Mouse (Mus musculus) ES-E14 (cell line): ENCODE measurements at regions not wholly inside any gene's neighbourhood (a gene's known extent, or its start where the extent isn't known, plus 50 kb on each side); places are given as distances from the start of the nearest gene placed in this dataset.

ENCODE experiments used
- DNase-seq: peaks from one replicate; pipeline ENCODE4 v3.0.0-alpha.2; 2013; ENCODE audit warnings: low read depth, low spot score
- H3K27ac ChIP-seq: 2 replicates; pipeline ENCODE4 v1.5.1; 2012; ENCODE audit warnings: low read depth, mild to moderate bottlenecking, low read length, moderate library complexity, mixed read lengths; ENCODE audit not compliant: poor library complexity, insufficient read depth, severe bottlenecking
- H3K36me3 ChIP-seq: 2 replicates; pipeline ENCODE4 v1.6.1; 2012; ENCODE audit warnings: mild to moderate bottlenecking, low read length, moderate library complexity, mixed read lengths; ENCODE audit not compliant: control insufficient read depth, poor library complexity, insufficient read depth, severe bottlenecking
- H3K4me1 ChIP-seq, 2 experiments: fragments of 150-350 bp in 1 of 2; sonication (generic) in 1 of 2; 2 replicates each; pipeline ENCODE4 v1.6.1; 2012; ENCODE audit warnings: low read length in 2 of 2, mild to moderate bottlenecking in 1 of 2, mixed read lengths in 1 of 2; ENCODE audit not compliant: control insufficient read depth in 2 of 2, insufficient read depth in 2 of 2, poor library complexity in 1 of 2
- H3K4me3 ChIP-seq, 2 experiments: fragments of 150-350 bp in 1 of 2; sonication (generic) in 1 of 2; 2 replicates each; pipeline ENCODE4 v1.5.1; 2012; ENCODE audit warnings: low read length in 2 of 2, low read depth in 1 of 2, mild to moderate bottlenecking in 1 of 2, mixed read lengths in 1 of 2; ENCODE audit not compliant: insufficient read depth in 1 of 2, poor library complexity in 1 of 2, severe bottlenecking in 1 of 2
- H3K9ac ChIP-seq: 2 replicates; pipeline ENCODE4 v1.6.1; 2012; ENCODE audit warnings: low read depth, mild to moderate bottlenecking, low read length, mixed read lengths; ENCODE audit not compliant: poor library complexity, insufficient read depth, severe bottlenecking
- H3K9me3 ChIP-seq: fragments of 150-350 bp; sonication (generic); 2 replicates; pipeline ENCODE4 v1.6.1; 2012; ENCODE audit warnings: low read depth, mild to moderate bottlenecking, low read length; ENCODE audit not compliant: control insufficient read depth, insufficient read depth
- CHD2 ChIP-seq: IDR thresholded peaks from 2 replicates; pipeline ENCODE4 v1.6.1; 2014; ENCODE audit warnings: mild to moderate bottlenecking, low read depth, low read length, inconsistent platforms
- HCFC1 ChIP-seq: IDR thresholded peaks from 2 replicates; pipeline ENCODE4 v1.6.1; 2012; ENCODE audit warnings: low read length, inconsistent platforms, borderline replicate concordance; ENCODE audit not compliant: insufficient read depth
- MAFK ChIP-seq: IDR thresholded peaks from 2 replicates; pipeline ENCODE4 v1.6.1; 2014; ENCODE audit warnings: mild to moderate bottlenecking, low read depth, low read length, inconsistent platforms; ENCODE audit not compliant: insufficient read depth
- ZC3H11A ChIP-seq: IDR thresholded peaks from 2 replicates; pipeline ENCODE4 v1.6.1; 2012; ENCODE audit warnings: low read depth, mild to moderate bottlenecking, inconsistent platforms, low read length, borderline replicate concordance
- ZNF384 ChIP-seq: IDR thresholded peaks from 2 replicates; pipeline ENCODE4 v1.6.1; 2012; ENCODE audit warnings: low read depth, low read length, inconsistent platforms
- in situ Hi-C, 2 experiments: fragments of 600-800 bp; cut with MboI; formaldehyde crosslinking; loops; one replicate each; pipeline ENCODE4 v1.15.1; 2025; ENCODE audit warnings: low sequenced_read_pairs in 2 of 2, inconsistent platforms in 1 of 2; ENCODE audit not compliant: unreplicated experiment in 2 of 2

GRCm38 (mm10) chr8:6582732-6583131 lies 1477.6 kb upstream of the Slc10a2 start:
- TF ChIP-seq ZC3H11A (no peak), CHD2 (no peak), MAFK (no peak), ZNF384 (no peak), HCFC1 (no peak)
- Histone ChIP-seq H3K27ac (no peak overlapping the region), H3K9ac (no peak overlapping the region), H3K36me3 (no peaks in the 10 kb centered on the region), H3K4me1 (no peaks in the 10 kb centered on the region), H3K9me3 (no peaks in the 10 kb centered on the region), H3K4me3 (no peak overlapping the region)
- DNase-seq, result no peak
- in situ Hi-C loops, result no loop called here

GRCm38 (mm10) chr8:6577868-6578634 lies 1472.9 kb upstream of the Slc10a2 start:
- no peaks in the 10 kb centered on the region for H3K4me1 ChIP-seq
- no peak for DNase-seq
- in situ Hi-C loops, result no loop called here

GRCm38 (mm10) chr8:6575241-6575640 lies 1470.1 kb upstream of the Slc10a2 start:
- no peak for DNase-seq
- Histone ChIP-seq H3K36me3 (no peaks in the 10 kb centered on the region), H3K4me1 (no peaks in the 10 kb centered on the region), H3K9me3 (no peaks in the 10 kb centered on the region), H3K9ac (no peak overlapping the region), H3K27ac (no peak overlapping the region), H3K4me3 (no peak overlapping the region)
- TF ChIP-seq MAFK (no peak), HCFC1 (no peak), CHD2 (no peak), ZNF384 (no peak), ZC3H11A (no peak)
- in situ Hi-C loops, result no loop called here

More at GRCm38 (mm10) chr8:6577868-6578634, 1472.9 kb upstream of the Slc10a2 start:
- Histone ChIP-seq H3K9me3 (no peaks in the 10 kb centered on the region), H3K9ac (no peak overlapping the region), H3K36me3 (no peaks in the 10 kb centered on the region), H3K27ac (no peak overlapping the region), H3K4me3 (no peak overlapping the region)
- TF ChIP-seq MAFK (no peak), CHD2 (no peak), ZC3H11A (no peak), HCFC1 (no peak), ZNF384 (no peak)

GRCm38 (mm10) chr8:6573492-6573891 lies 1468.3 kb upstream of the Slc10a2 start:
- Histone ChIP-seq H3K9ac (no peak overlapping the region), H3K27ac (no peak overlapping the region), H3K4me1 (no peaks in the 10 kb centered on the region), H3K9me3 (no peaks in the 10 kb centered on the region), H3K4me3 (no peak overlapping the region), H3K36me3 (no peaks in the 10 kb centered on the region)
- in situ Hi-C loops, result no loop called here
- TF ChIP-seq MAFK (no peak), CHD2 (no peak)
- DNase-seq, result no peak
